Mouse (Mus musculus): ENCODE results near the gene Recql. TPM values are rescaled to one million over a fixed set of nuclear protein-coding genes. Genes with fewer than 3 reads are reported as not detected.
"Not testable (repeated sequence)": the region's sequence is repeated elsewhere in the genome, so short reads cannot be mapped to it uniquely, and the experiment has no call there.

Recql gene
- total and polyA plus RNA-seq, 2 experiments from 2014 or later, result 12.8 to 18.7 TPM

DNA sequence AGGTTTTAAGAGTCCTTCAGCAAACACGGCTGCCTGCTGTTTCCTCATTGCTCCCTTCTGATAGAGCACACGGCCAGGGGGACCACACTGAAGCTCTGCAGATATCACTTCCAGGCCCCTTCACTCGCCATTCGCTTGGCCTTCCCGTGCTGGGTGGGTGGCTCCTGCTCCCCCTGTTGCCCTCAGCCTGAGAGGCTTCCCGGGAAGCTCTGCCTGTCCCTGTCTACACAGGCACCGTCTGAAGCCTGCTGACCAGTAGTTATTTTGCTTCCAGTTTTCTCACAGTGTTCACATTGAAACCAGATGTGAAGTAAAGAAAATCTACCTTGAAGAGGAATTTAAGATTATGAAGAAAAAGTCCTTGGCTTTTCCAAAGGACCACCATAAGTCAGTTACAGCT, 29.8 kb downstream of the Recql start:
- DNase-seq (ENCODE audit: low spot score) (no peak), ATAC-seq (ENCODE audit: low FRiP score) (no peak)
- Histone ChIP-seq H3K9me3 (ENCODE audit: low read length) (no peaks in the 10 kb centered on the region), H3K36me3 (ENCODE audit: insufficient read depth, low read length) (peaks cover 62% of the 10 kb centered on the region), H3K9ac (replicated peaks; ENCODE audit: low read length, poor library complexity, severe bottlenecking) (no peak overlapping the region), H3K4me1 (ENCODE audit: insufficient read depth, low read length) (no peaks in the 10 kb centered on the region), H3K4me3 (ENCODE audit: low read depth, low read length) (no peak overlapping the region), H3K27ac (ENCODE audit: low read depth, low read length) (no peak overlapping the region), H3K4me2 (ENCODE audit: low read depth, low read length, poor library complexity, severe bottlenecking) (no peak overlapping the region), H3K27me3 (ENCODE audit: insufficient read depth, low read length) (no peaks in the 10 kb centered on the region)
- 75% methylated on average over 7 of the region's 7 CpGs for WGBS
- TF ChIP-seq CTCF (IDR thresholded peaks at IDR 0.05), result no peak

DNA sequence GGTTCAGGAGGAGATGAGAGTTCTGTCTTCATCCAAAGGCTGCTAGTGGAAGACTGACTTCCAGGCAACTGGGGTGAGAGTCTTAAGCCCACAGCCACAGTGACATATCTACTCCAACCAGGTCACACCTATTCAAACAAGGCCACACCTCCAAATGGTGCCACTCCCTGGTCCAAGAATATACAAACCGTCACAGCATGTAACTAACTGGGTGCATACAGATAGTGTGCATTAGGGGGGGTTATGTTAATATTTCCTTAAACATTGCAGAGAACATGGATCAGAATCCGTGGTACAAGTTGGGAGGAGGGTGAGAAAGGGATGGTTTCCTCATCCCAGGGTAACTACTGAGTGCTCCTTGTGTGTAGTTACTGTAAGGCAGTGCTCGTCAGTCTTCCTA, 34.8 kb downstream of the Recql start:
- not testable (repeated sequence) for H3K4me1 ChIP-seq (ENCODE audit: insufficient read depth, low read length); H3K27me3 ChIP-seq (ENCODE audit: insufficient read depth, low read length); ATAC-seq (ENCODE audit: low FRiP score); H3K4me3 ChIP-seq (ENCODE audit: low read depth, low read length); H3K27ac ChIP-seq (ENCODE audit: low read depth, low read length); DNase-seq (ENCODE audit: low spot score); H3K9ac ChIP-seq (replicated peaks; ENCODE audit: low read length, poor library complexity, severe bottlenecking); H3K9me3 ChIP-seq (ENCODE audit: low read length); H3K4me2 ChIP-seq (ENCODE audit: low read depth, low read length, poor library complexity, severe bottlenecking)
- 94% methylated on average over 3 of the region's 3 CpGs for WGBS
- peaks cover 48% of the 10 kb centered on the region for H3K36me3 ChIP-seq (ENCODE audit: insufficient read depth, low read length)

DNA sequence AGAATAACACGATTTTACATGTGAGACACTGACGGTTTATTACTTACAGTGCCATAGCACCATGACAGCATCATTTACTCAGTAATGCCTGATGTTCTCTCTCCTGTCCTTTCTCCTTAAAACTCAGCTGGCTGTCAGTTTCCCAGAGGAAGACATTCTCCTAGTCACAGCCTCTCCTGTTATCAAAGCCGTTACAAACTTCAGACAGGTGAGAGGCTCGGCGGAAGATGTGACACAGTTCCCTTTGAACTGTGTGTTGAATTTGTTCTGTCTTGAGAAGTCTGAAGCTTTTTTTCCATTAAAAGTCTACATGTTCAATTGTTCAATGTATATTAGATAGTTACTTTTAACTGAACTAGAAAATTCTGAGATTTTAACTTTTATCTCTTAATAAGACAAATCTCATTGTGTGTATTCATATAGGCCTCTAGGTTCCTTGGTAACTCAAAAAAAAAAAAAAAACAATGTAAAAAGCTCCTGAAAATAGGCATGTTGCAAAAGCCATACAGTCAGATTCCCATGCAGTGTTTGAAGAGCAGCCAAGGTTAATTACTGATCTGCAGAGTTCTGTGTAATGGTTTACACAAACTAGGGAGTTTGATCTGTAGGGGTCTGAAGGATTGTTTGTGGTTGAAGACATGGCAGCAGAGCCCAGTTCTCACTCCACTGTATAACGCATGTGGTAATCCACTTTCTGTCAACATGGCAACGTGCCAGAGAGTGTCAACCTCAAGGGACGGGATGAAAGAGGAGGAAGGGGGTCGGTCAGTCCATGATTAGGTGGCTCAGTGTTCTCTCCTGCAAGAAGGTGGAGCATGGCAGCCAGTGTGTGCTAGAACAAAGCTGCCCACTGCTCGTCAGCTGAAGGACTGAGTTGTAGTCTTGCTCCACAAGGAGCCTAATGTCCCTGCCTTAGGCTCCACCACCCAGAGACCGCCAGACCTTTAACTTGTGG, 39.2 kb downstream of the Recql start:
- TF ChIP-seq CTCF (IDR thresholded peaks at IDR 0.05), result no peak
- DNase-seq (ENCODE audit: low spot score), result no peak
- WGBS, result 76% methylated on average over 11 of the region's 11 CpGs
- no peaks in the 10 kb centered on the region for H3K4me1 ChIP-seq (ENCODE audit: insufficient read depth, low read length)
- H3K27me3 ChIP-seq (ENCODE audit: insufficient read depth, low read length), result no peaks in the 10 kb centered on the region
- no peak overlapping the region for H3K4me2 ChIP-seq (ENCODE audit: low read depth, low read length, poor library complexity, severe bottlenecking)
- no peak overlapping the region for H3K27ac ChIP-seq (ENCODE audit: low read depth, low read length)
- ATAC-seq (ENCODE audit: low FRiP score), result no peak
- H3K9me3 ChIP-seq (ENCODE audit: low read length), result no peaks in the 10 kb centered on the region
- H3K4me3 ChIP-seq (ENCODE audit: low read depth, low read length), result no peak overlapping the region
- H3K9ac ChIP-seq (replicated peaks; ENCODE audit: low read length, poor library complexity, severe bottlenecking), result no peak overlapping the region
- H3K36me3 ChIP-seq (ENCODE audit: insufficient read depth, low read length), result peaks cover 26% of the 10 kb centered on the region

DNA sequence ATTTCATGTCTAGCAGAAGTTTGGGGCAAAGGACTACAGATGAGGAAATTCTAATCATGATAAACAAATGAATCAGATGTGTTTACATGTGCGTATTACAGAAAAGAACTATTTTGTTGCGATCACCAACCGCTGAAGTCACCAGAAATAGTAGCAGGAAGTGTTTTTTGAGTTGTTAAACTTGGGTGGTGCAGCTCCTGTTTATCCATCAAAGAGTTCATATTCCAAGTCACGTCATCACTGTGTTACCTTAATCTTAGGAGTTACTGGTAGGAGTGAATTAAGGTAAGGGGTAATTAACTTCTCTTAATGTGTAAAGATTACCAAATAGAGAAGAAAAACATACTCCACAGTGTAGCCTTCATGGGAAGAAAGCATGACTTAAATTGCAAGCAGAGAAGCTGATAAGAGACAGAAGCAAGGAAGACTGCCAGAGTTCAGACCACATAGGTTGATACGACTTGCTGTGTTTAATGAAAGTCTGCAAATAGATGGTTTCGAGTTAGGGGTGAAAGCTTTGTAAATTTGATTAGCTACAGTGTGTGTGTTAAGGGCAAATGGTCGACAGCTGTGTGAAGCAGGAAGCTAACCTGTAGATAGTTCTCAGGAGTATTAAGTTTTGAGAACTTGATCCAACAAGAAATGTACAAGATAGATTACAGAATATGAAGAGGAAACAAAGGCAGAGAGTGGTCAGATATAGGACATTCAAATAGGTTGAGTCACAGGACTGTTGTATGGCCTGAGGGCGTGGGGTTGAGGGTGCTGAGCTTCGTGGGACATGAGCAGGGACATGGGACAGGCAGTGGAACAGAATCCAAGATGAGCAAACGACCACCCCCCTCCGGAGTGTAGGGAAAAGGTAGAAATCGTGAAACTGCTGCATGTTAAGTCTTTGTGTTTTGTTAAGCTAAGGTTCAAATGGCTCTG, 40.4 kb downstream of the Recql start:
- DNase-seq (ENCODE audit: low spot score) (no peak), ATAC-seq (ENCODE audit: low FRiP score) (no peak)
- peak overlapping the region; percentile 54 for H3K4me2 ChIP-seq (ENCODE audit: low read depth, low read length, poor library complexity, severe bottlenecking)
- WGBS, result 61% methylated on average over 12 of the region's 12 CpGs
- H3K27me3 ChIP-seq (ENCODE audit: insufficient read depth, low read length), result no peaks in the 10 kb centered on the region
- peak overlapping the region; percentile 45 for H3K4me3 ChIP-seq (ENCODE audit: low read depth, low read length)
- H3K9me3 ChIP-seq (ENCODE audit: low read length), result no peaks in the 10 kb centered on the region
- peaks cover 23% of the 10 kb centered on the region for H3K36me3 ChIP-seq (ENCODE audit: insufficient read depth, low read length)
- no peak overlapping the region for H3K27ac ChIP-seq (ENCODE audit: low read depth, low read length)
- peak overlapping the region; percentile 45 for H3K9ac ChIP-seq (replicated peaks; ENCODE audit: low read length, poor library complexity, severe bottlenecking)
- no peak for TF ChIP-seq CTCF (IDR thresholded peaks at IDR 0.05)
- no peaks in the 10 kb centered on the region for H3K4me1 ChIP-seq (ENCODE audit: insufficient read depth, low read length)

DNA sequence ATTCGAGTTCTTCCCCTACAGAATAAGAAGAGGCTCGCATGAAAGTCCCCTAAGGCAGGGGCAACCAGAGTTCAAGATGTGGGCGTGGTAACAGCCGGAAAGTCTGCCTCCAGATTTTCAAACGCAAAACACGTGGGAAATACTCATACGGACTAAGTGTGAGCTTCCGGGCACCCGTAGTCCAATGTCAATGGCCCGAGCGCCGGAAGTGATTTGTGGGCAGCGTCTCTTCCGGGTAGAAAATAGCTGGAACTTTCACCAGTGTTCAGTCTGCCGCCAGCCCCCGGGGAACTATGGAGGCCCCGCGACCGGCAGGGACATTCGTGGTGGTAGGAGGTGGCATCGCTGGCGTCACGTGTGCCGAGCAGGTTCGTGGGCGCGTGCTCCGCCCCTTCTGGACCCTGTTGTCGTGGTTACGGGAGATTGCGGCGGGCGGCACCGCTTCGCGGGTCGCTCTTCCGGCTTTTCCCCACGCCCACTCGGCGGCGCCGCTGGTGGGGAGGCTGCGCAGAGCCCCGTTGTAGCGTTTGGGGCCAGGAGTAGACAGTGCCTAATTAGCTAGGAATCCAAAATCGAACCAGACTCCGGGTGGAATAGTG, 41.3 kb downstream of the Recql start, which contains the start of gene Pyroxd1:
Gene Pyroxd1, plus strand, starts transcription at position 215 of the 599 bp plus-strand sequence.
- H3K4me1 ChIP-seq (ENCODE audit: insufficient read depth, low read length), result no peaks in the 10 kb centered on the region
- H3K27ac ChIP-seq (ENCODE audit: low read depth, low read length), result peak within 1 kb of the TSS; percentile 60
- peak within 1 kb of the TSS; percentile 45 for H3K4me3 ChIP-seq (ENCODE audit: low read depth, low read length)
- no peaks in the 10 kb centered on the region for H3K27me3 ChIP-seq (ENCODE audit: insufficient read depth, low read length)
- peak; percentile 38 for TF ChIP-seq CTCF (IDR thresholded peaks at IDR 0.05)
- H3K4me2 ChIP-seq (ENCODE audit: low read depth, low read length, poor library complexity, severe bottlenecking), result peak within 1 kb of the TSS; percentile 54
- peaks cover 14% of the 10 kb centered on the region; the same call in 1 of the 2 replicates for H3K36me3 ChIP-seq (ENCODE audit: insufficient read depth, low read length)
- WGBS, result under 1% methylated on average over 48 of the region's 48 CpGs
- peak; percentile 97 for DNase-seq (ENCODE audit: low spot score)
- H3K9ac ChIP-seq (replicated peaks; ENCODE audit: low read length, poor library complexity, severe bottlenecking), result peak within 1 kb of the TSS; percentile 45
- no peaks in the 10 kb centered on the region for H3K9me3 ChIP-seq (ENCODE audit: low read length)
- peak; percentile 91 for ATAC-seq (ENCODE audit: low FRiP score)
